Mouse (Mus musculus) kidney, postnatal 36 days (tissue): ENCODE data around the gene Ddhd1.
"Not testable (repeated sequence)": the region's sequence is repeated elsewhere in the genome, so short reads cannot be mapped to it uniquely, and the experiment has no call there.

Experiments used
- DNase-seq, 2 experiments: peaks; one replicate each; pipeline ENCODE4 v3.0.0; 2021 to 2022; ENCODE audit warnings: mixed read lengths in 2 of 2

Ddhd1 gene

DNA sequence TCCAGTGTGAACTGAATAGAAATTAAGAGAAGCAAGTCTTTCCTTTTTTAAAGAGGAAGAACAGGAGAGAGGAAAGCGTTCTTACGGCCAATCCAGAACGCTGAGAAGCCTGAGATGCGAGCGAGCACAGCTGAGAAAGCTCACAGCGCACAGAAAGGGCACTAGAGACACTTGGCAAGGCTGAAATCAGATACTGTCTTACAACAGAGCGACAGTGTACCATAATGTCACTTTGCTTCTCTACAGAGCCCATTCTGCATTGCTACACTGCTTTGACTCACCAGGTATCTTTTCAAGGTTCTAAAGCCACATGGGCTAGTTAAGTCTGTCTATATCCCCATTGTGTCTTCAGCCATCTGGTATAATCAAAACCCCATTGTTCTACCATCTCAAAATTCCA is 13.7 kb downstream of the Ddhd1 start:
- no peak for DNase-seq

DNA sequence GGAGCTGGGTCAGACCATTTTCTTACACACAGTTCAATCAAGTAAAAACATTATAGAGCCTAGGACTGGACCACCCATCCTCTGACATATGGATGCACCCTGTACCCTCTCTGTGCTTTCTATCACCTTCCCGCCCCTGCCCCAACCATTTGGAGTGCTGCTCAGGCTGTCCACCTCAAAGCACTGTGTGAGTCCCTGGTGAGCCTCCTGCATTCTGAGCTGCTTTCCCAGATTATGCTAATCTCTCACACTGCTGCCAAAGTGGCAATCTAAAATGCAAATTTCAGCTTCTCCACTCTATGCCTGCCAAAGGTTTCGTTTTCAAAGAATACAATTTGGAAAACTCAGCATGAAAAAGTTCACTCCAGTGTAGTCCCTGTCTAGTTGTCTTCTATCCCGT is 14.5 kb downstream of the Ddhd1 start:
- DNase-seq: no peak

DNA sequence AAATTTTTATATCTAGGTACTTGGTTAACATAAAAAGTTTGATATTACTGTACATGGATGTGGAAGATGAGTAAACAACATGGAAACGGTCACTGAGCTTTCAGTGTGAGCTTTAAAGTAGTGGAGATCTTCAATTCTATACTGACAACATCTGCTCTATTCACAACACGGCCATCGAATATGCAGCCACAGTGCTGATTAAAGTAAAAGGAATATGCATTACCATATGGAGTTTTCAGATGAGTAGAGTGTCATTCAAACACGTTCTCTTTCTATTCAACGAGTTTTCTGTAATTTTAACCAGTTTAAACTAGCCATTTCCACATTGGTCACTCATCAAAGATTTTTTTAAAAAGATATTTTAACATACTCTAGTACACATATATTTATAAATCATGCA is 15.1 kb downstream of the Ddhd1 start:
- no peak for DNase-seq

DNA sequence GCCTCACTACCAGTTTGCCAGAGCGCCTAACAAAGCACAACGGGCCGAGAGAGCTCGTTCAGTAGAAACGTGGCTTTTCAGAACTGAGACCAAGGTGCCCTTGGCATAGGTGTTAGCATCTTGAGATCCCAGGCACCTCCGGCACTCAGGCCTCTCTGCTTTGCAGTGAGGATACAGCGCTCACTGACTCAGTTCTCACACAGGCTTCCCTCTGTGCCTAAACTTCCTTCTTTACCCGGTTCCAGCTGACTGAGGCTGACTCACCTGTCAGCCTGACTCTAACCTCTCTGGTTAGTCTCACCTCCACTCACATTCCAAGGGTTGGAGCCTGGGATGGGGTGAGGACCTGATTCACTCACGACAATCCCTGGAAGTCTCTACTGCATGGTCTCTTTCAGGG is 15.7 kb downstream of the Ddhd1 start:
- DNase-seq: no peak

DNA sequence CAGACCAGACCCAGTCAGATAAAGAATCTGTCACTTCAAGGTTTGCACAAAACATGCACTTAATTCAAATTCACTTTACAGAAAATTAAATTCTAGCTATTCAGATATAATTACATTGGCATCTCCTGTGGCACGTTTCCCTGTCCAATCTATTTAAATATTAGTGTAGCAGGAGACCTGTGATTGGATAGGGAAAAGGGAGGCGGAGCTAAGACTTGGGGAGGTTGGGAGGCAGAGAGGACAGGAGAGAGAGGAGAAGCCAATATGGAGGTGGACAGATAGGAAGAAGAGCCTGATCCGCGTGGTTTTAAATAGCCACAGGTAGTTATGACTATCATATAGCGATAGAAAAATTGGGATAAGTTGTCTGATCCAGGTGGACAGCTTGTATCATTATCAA is 19.2 kb downstream of the Ddhd1 start:
- no peak for DNase-seq

DNA sequence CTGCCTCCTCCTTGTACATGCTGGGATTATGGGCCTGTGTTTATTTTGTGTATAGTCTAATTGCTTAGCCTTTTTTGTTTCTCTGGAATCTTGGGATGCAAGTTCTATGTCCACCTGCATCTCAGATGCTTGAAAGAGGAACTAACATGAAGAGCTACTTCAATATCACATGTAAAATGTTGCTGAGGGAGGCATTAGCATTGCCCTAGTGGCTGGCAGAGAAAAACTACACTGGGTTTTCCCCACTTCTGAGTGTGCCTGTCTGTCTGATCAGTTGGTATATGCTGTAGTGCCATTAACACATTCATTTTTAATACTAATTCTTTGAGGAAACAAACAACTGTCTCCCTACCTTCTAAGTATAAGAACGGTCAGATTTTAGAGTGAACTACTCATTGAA is 22.4 kb downstream of the Ddhd1 start:
- DNase-seq: no peak

DNA sequence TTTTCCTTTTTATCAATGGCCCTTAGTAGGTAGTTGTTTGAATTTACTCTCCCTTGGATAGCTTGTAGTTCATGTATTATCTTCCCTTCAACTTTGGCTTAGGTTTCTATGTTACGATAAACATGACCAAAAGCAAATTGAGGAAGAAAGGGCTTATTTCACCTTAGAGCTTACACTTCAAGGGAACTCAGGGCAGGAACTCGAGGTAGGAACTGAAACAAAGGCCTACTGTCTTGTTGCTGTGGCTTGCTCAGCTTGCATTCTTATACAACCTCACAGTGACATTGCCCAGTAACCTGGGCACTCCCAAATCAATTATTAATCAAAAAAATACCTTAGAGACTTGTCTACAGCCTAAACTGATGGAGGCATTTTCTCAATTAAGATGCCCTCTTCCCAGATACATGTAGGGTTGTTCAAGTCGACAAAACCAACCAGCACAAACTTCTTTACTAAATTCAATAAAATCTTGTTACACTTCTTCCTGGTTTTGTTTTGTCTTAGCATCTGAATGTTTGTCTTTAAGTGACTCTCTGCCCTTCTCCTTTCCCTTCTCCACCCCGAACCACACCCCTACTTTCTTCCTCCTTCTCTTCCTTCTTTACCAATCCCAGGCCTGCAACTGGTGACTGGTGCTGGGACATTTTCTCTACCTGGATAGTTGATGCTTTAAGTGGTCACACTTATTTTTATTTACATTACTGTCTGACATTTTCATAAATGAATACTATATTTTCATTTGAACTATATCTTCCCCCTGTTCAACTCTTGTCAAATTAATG is 25.0 kb downstream of the Ddhd1 start:
- DNase-seq: no peak

DNA sequence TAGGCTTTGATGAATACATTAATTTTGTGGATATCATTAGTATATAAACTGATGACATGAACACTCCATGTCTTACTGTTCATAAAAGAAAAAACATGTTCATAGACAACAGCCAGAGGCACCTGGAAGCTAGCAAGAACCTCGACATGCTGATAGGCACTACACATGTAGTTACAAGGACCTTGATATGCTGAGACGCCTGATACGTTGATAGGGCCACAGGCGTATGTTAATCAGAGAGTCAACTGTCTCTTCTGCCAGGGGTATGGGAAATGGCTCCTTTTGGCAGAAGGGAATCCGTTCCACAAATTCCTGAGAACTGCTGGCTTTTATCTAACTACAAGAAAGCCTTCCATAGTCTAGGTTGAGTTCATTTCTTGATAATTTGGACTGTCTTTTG is 27.4 kb downstream of the Ddhd1 start:
- no peak for DNase-seq

DNA sequence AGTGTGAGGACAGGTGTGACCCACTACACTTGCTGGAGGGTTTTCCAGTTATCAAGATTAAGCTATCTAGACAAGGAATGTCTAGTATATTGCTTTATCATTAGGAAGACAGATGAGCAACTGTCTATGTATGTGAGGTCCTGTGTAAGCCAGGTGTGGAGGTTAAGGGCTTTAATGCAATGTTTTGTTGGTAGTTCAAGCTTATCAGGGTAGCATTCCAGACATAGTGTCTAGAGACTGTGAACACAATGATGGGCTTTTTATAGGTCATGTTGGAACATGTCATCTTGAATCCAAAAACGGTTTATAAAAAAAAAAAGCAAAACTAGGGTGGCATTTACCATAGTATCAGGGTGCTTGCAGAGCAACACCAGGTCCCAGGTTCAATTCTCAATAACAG is 28.0 kb downstream of the Ddhd1 start:
- no peak for DNase-seq

DNA sequence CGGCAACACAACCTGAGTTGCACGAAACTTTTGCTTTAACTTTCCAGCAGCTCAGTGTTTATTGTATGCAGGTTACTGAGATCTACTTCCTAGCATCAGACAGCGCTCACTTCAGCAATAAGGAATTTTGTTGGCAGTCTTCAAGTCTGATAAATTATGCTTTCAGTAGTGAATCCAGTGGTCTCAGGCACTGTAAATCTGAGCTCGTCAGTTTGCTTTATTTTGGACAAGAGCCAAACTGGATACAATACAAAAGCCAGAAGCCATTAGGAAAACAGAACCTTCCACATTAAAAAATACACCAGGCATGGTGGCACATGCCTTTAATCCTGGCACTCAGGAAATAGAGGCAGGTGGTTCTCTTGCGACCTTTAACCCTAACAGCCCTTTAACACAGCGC is 39.6 kb downstream of the Ddhd1 start:
- no peak for DNase-seq

DNA sequence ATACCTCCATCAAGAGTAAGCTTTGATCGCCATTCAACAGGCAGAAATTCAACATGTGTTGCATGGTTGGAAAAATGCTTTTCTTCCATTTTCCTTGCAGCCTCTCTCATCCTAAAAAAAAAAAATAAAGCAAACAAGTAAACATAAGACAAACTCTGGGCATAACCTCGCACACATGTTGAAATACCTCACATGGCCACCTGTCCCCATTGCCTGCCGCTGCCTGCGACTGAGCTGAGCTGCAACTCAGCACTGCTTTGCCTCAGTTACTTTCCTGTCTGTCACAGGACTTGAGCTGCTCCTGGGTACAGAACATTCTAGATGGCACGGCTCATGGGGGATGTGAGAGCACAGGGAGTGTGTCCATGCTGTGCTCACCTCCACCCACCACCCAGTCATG is 41.4 kb downstream of the Ddhd1 start:
- no peak for DNase-seq

DNA sequence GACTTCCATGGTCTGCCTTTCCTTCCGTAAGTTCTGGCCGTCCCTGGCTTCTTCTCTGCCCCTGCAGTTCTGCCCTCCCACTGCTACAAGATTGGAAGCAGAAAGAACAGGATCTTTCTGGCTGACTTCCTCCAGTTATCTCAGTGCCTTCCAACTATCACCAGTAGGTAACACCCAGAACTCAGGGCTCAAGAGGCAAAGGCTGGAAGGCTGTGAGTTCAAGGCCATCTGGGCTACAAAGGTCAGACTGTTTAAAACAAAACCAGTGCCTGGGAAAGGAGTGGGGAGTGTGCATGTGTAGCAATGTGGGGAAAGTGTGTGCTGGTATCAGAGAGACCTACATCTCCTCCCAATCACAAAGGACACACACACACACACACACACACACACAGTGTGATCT is 42.2 kb downstream of the Ddhd1 start:
- no peak for DNase-seq

DNA sequence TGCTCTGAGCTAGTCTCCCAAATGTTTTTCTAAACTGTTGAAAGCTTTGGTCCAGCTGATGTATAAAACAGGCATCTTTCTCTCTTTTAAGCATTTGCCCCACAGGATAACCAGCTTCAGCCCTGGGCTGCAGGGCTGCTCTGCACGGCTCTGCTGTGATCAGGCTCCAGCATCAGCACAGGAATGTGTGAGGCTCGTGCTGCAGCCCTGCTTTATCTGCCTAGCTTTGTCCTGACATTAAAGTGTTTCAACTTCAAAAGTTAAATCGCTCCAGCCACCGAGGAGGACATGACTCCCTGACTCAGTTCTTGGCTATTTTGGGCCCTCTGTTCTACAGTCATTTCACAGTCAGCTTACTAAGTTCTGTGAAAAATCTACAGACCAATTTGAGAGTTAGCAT is 43.1 kb downstream of the Ddhd1 start:
- no peak for DNase-seq

DNA sequence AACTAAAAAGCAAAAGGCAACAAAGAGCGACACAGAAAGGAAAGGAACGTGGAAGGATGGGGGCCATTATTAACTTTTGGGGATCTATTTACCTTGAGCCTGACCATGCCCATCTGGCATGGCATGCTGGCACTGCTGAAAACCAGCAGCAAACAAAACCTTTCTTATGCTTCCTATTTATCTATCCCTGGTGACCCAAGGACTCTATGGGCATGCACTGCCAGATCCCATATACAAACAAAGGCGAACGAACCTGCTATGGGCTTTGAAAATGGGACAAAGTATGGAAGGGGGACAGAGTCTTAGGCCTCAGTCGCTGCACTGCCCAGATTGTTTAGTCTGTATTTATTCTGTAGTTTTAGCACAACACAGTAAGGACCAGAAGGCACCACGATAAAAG is 43.5 kb downstream of the Ddhd1 start:
- DNase-seq: no peak

DNA sequence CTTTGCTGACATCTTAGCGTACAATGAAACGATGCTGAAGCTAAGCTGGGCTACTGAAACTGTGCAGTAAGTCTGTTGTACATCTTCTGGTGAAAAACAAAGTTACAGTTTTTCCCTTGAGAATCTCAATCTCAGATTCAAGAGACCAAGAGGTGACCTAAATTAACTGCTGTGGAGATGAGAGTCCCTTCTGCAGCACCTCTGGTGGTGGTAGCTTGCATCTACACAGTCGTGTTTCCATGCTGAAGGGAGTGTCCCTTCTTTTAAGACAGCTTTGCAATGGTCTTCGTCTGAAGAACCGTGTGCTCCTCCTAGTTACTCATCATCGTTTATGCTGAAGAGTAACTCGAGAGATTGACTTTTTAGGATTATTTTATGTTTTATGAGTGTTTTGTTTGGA is 46.3 kb downstream of the Ddhd1 start:
- DNase-seq: no peak

DNA sequence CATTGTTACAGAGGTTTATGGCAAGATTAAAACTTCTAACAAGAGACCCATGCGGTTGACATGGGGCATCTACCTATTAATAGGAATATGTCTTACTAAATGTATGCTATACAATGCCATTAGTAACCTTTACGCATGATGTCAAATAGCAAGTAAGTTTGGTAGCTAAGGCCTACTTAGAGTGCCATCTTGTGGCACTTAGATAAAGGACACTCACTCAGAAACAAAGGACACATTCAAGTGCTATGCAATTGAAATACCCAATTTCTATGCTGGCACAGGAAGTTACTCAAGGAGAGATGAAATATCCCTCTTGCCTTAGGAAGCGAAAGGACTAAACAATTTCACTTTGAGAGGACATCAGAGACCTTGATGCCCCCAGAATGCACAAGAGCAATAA is 55.9 kb downstream of the Ddhd1 start:
- DNase-seq: peak in 1 of 2 experiments; percentile 28

DNA sequence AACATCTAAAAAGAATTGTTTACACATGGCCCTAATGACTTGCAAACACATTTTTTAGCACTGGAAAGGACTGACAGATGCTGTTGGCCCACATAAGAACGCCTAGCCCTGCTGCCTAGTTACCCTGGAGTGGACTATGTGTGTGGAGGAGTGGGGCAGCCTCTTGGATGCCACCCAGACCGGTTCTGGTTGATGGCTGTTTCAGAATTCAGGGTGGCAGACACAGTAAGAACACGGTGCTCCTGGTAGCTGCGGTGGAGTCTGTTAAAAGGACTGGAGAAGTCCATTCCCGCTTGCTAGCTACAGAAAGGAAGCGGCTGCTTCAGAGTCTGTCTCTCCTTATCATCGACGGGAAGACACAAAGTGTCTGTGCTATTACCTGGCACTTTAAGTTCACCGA is 57.4 kb downstream of the Ddhd1 start:
- no peak for DNase-seq

DNA sequence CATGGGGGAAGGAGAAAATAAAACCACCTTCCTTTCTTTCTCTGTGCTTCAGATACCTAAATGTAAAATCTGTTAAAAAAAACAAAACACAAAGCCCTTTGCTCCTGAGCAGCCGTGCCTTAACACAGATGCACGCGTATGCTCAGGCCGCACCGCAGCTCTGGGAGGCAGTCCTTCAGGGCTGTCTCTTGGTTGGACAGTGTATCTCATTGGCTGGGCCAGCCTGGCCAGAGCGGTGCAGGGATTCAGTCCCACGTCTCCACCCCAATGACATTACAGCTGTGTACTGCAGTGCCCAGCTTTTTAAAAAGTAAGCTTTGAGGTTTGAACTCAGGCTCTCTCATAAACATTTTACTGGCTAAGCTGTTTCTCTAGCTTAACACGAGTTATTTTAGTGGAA is 60.1 kb downstream of the Ddhd1 start:
- no peak for DNase-seq

DNA sequence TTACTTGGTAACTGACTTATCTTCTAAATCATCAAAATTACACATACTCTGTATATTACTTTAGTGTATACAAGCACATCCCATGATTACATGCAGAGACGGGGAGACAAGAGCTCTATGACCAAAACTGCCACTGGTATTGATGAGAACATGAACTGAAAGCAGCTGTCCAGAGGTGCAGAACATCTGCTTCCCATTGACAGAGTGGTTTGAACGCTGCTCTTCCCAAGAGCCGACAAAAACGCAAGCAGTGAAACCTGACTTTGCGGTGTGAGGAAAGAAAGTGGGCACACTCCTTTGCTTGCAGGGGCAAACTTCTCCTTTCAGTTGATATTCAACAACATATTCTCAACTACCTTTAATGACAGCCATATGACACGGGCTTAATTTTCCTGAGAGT is 64.7 kb downstream of the Ddhd1 start:
- DNase-seq: no peak

DNA sequence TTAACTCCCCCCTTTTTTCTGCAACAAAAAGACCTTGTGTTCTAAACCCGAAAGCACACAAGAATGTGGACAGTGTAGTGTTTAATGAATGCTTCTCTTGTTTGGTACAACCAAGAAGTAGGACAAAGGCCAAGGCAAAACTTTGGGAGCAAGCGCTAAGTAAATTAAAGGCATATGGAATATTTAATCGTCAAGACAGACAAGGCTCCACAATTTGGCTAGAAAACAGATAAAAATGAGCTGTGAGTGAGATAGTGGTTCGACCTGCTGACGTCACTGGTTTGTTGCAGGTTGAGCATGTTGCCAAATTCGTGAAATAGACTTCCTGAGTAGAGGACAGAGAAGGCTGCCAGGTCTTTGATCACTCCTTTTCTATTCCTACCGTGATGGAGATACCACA is 69.5 kb downstream of the Ddhd1 start:
- no peak for DNase-seq

DNA sequence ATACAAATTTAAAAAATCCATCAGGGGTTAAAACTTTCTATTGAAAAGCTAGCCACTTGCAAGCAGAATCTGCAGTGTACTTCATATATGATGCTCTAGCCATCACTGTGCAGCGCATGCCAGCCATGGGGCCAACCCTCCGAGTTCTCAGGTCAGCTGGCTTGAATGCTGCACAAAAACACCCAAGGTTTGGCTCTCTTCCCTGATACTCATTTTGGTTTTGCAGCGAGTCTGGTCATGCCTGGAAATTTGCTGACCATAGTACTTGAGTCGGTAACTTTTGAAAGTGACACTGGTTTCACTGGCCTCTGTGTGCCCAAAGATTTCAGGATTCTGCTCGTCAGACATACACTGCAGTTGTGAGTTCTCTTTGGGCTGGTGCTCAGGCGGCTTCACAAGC is 70.4 kb downstream of the Ddhd1 start:
- DNase-seq: no peak

DNA sequence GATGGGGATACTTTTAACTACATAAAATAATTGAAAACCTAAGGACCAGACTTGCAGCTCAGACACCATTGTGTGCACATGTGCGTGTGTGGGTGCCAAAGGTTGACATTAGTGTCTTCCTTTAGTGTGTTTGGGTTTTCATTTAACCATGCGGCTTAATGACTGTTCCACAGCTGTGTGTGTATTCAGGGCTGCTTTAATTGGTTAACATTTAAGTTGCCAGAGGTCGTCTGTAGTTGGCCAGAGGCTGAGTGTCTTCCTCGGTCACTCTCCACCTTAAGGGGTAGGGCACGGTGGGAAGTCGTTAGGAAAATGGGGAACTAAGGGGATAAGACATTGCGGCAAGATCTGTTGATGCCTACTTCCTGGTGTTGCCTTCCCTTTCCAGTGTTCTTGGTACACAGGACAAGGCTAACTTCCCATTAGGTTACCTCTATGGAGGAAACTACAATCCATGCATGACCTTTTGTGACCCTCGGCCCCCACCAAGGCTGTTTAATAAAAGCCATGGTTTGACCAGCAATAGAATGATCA is 74.4 kb downstream of the Ddhd1 start:
- peak; percentile 36 to 37 for DNase-seq

DNA sequence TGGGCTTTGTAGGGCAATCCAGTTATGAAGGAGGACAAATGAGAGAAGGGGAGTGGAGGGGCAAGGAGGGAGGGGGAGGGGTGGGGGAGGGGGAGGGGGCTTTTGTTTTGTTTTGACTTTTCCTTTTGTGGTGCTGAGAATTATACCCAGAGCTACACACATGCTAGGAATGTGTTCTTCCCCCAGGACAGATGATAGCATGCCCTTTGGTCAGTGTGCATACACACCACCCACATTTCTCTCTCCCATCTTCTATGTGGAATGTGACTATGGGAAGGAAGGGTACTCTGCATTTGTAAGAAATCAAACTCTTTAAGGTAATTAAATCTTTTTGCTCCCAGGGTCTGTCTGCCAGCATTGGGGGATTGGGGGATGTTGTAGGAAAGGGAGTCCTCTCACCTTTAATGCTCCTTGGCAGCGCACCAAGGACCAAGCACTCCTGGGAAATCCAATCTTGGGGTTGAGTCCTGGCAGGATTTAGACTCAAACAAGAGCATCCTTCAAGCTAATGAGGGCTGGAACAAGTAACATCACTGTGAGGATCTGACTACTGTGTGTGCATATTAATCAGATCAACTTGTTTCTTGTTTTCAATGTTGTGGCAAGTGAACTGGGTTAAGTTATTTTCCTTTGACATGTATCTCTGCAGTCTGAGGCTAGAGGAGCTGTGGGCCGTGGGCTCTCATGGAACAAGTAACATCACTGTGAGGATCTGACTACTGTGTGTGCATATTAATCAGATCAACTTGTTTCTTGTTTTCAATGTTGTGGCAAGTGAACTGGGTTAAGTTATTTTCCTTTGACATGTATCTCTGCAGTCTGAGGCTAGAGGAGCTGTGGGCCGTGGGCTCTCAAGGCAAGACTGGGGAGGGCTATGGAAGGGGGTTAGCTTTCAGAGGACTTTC is 76.8 kb downstream of the Ddhd1 start:
- not testable (repeated sequence) for DNase-seq
